Mouse (Mus musculus): ENCODE measurements at regions not wholly inside any gene's neighbourhood (a gene's known extent, or its start where the extent isn't known, plus 50 kb on each side); places are given as distances from the start of the nearest gene placed in this dataset.

DNA sequence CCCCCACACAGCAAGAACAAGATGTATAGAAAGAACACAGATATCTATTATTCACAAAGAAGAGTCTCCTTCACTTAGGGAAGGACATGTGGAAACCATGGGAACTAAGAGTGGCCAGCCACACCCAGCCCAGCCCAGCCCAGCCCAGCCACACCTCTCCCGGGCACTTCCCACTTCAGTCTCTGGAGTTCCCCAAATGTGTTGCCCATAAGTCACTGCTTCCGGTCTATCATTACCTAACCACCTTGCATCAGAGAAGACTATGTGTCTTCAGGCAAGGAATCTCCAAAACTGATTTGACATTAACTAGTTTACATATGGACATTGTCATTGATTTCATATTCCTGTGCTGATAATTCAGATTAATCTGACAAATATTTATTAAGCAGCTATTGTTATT lies 147.6 kb downstream of the Nfkbiz start:
- no peak for TF ChIP-seq CTCF (IDR thresholded peaks at IDR 0.05; ENCODE audit: low read depth, low read length)
- no peak for TF ChIP-seq POLR2A (IDR thresholded peaks at IDR 0.05; ENCODE audit: extremely low read depth, insufficient read depth, low read length)
